ENCODE assay signal across 14 mouse cellular contexts in genomic region chr14:49392482-49392881, GRCm38 (mm10).
DNase-seq lines count a peak whose midpoint lies in the region; ATAC-seq and TF ChIP-seq lines count a peak whose summit lies in the region.
"Had no signal": no experiment of that assay in that cellular context is flagged by ENCODE, and none has a peak within 500 bp of the region (broad histone marks: within the 10 kb centered on the region; RNA-seq: fewer than 3 reads in every experiment).

No protein-coding gene starts in this region.

- intact Hi-C loops in heart, postnatal 14 days (cut with DNase I): loop anchor here (2.0 kb wide), 1 partner anchor 148 kb away; no protein-coding TSS in a partner anchor

- no peak overlapping the region for H3K27ac ChIP-seq in cerebellum, adult 2 months (ENCODE audit: insufficient read depth, low read length)
- H3K27ac ChIP-seq in limb, embryonic 11.5 days (replicated peaks; ENCODE audit: low read depth, low read length): no peak overlapping the region
- no peak overlapping the region for H3K27ac ChIP-seq in limb, embryonic 10.5 days
- H3K27ac ChIP-seq: embryonic facial prominence, embryonic 12.5 days; hindbrain, embryonic 15.5 days; lung, embryonic 15.5 days; midbrain, embryonic 12.5 days had no signal

- no peaks in the 10 kb centered on the region for H3K27me3 ChIP-seq in cerebellum, adult 2 months (ENCODE audit: control insufficient read depth, insufficient read depth, low read length)
- H3K27me3 ChIP-seq in limb, embryonic 11.5 days (ENCODE audit: control insufficient read depth, insufficient read depth, low read length): no peaks in the 10 kb centered on the region
- no peaks in the 10 kb centered on the region for H3K27me3 ChIP-seq in limb, embryonic 10.5 days (ENCODE audit: low read depth, poor library complexity, severe bottlenecking)
- H3K27me3 ChIP-seq: embryonic facial prominence, embryonic 12.5 days; hindbrain, embryonic 15.5 days; lung, embryonic 15.5 days; midbrain, embryonic 12.5 days had no signal

- H3K4me1 ChIP-seq in cerebellum, adult 2 months (ENCODE audit: control insufficient read depth, insufficient read depth, low read length): no peaks in the 10 kb centered on the region
- no peaks in the 10 kb centered on the region for H3K4me1 ChIP-seq in limb, embryonic 11.5 days (ENCODE audit: control insufficient read depth, insufficient read depth, low read length)
- no peaks in the 10 kb centered on the region for H3K4me1 ChIP-seq in limb, embryonic 10.5 days
- H3K4me1 ChIP-seq: embryonic facial prominence, embryonic 12.5 days; hindbrain, embryonic 15.5 days; lung, embryonic 15.5 days; midbrain, embryonic 12.5 days had no signal

- H3K4me2 ChIP-seq in limb, embryonic 11.5 days (ENCODE audit: low read depth, severe bottlenecking): no peak overlapping the region
- H3K4me2 ChIP-seq: embryonic facial prominence, embryonic 12.5 days; hindbrain, embryonic 15.5 days; lung, embryonic 15.5 days; midbrain, embryonic 12.5 days had no signal

- peak; percentile 3 to 14 for DNase-seq in cerebellum, adult 2 months
- DNase-seq in cerebellum, adult 11-12 months: no peak
- peak; percentile 4 to 6 for DNase-seq in heart, postnatal 14 days
- no peak for DNase-seq in heart, adult 9 months (ENCODE audit: low spot score in 2 of 2)
- peak; percentile 30 for DNase-seq in limb, embryonic 11.5 days (ENCODE audit: low spot score)
- no peak for DNase-seq in limb, embryonic 10.5 days (ENCODE audit: low spot score)
- no peak for DNase-seq in brain, embryonic 14.5 days (ENCODE audit: low read depth)
- DNase-seq in ovary, postnatal 36 days (ENCODE audit: low spot score): no peak
- DNase-seq: gastrocnemius, postnatal 36 days had no signal

- no peaks in the 10 kb centered on the region for H3K9me3 ChIP-seq in limb, embryonic 11.5 days (ENCODE audit: control insufficient read depth, low read length)
- no peaks in the 10 kb centered on the region for H3K9me3 ChIP-seq in limb, embryonic 10.5 days (replicated peaks)
- H3K9me3 ChIP-seq: embryonic facial prominence, embryonic 12.5 days; hindbrain, embryonic 15.5 days; lung, embryonic 15.5 days; midbrain, embryonic 12.5 days had no signal

- TF ChIP-seq POLR2A in cerebellum, adult 2 months (IDR thresholded peaks at IDR 0.05; ENCODE audit: borderline replicate concordance, insufficient read depth, low read length): no peak
- no peak for TF ChIP-seq POLR2A in brain, embryonic 14.5 days (IDR thresholded peaks at IDR 0.05; ENCODE audit: borderline replicate concordance, extremely low read depth, insufficient read depth, insufficient read length, poor library complexity, severe bottlenecking)

- H3K9ac ChIP-seq in limb, embryonic 11.5 days (ENCODE audit: low read length): no peak overlapping the region
- H3K9ac ChIP-seq: embryonic facial prominence, embryonic 12.5 days; hindbrain, embryonic 15.5 days; lung, embryonic 15.5 days; midbrain, embryonic 12.5 days had no signal

- WGBS in cerebellum, adult 2 months: 39% methylated on average over 1 of the region's 1 CpGs
- WGBS in limb, embryonic 11.5 days: 34% methylated on average over 1 of the region's 1 CpGs
- WGBS in limb, embryonic 10.5 days: 35% methylated on average over 1 of the region's 1 CpGs

- H3K4me3 ChIP-seq in cerebellum, adult 2 months (replicated peaks; ENCODE audit: insufficient read depth, low read depth, low read length): no peak overlapping the region
- H3K4me3 ChIP-seq in limb, embryonic 11.5 days (ENCODE audit: low read depth, low read length): no peak overlapping the region
- no peak overlapping the region for H3K4me3 ChIP-seq in limb, embryonic 10.5 days
- H3K4me3 ChIP-seq: embryonic facial prominence, embryonic 12.5 days; hindbrain, embryonic 15.5 days; lung, embryonic 15.5 days; midbrain, embryonic 12.5 days had no signal

- peak; percentile 62 for TF ChIP-seq CTCF in cerebellum, adult 2 months (IDR thresholded peaks at IDR 0.05; ENCODE audit: borderline replicate concordance, insufficient read depth, low read depth, low read length)
- TF ChIP-seq CTCF in brain, embryonic 14.5 days (IDR thresholded peaks at IDR 0.05; ENCODE audit: borderline replicate concordance, extremely low read depth, insufficient read depth, insufficient read length): peak; percentile 39; the same call in 1 of the 2 replicates

- no peak for ATAC-seq in limb, embryonic 11.5 days (ENCODE audit: insufficient number of reproducible peaks, low FRiP score, low TSS enrichment, low read depth)
- ATAC-seq: forebrain, embryonic 14.5 days had no signal

- no peaks in the 10 kb centered on the region for H3K36me3 ChIP-seq in limb, embryonic 11.5 days (ENCODE audit: control insufficient read depth, insufficient read depth, low read length)
- H3K36me3 ChIP-seq in limb, embryonic 10.5 days: no peaks in the 10 kb centered on the region
- H3K36me3 ChIP-seq: embryonic facial prominence, embryonic 12.5 days; hindbrain, embryonic 15.5 days; lung, embryonic 15.5 days; midbrain, embryonic 12.5 days had no signal

Comparison
In these comparisons a context has a peak if more than half of its experiments do, and no peak if none do; other contexts are left out.
1. DNase-seq: peak in cerebellum, adult 2 months (2 of 2), heart, postnatal 14 days (2 of 2) and limb, embryonic 11.5 days (single experiment); none in cerebellum, adult 11-12 months (single experiment), heart, adult 9 months (0 of 2), limb, embryonic 10.5 days (single experiment), brain, embryonic 14.5 days (single experiment) and ovary, postnatal 36 days (single experiment).